Mouse (Mus musculus): ENCODE measurements around the gene Creb5. TPM values are rescaled to one million over a fixed set of nuclear protein-coding genes. Genes with fewer than 3 reads are reported as not detected.

Creb5 gene
- polyA plus RNA-seq, 1 experiment from 2014 or later, result 1.1 TPM

GRCm38 (mm10) chr6:53637356-53638351, 350.6 kb downstream of the Creb5 start:
- no peak for DNase-seq (ENCODE audit: low spot score)

- no peak for DNase-seq (ENCODE audit: low spot score)
These were observed 354.8 kb downstream of the Creb5 start for GRCm38 (mm10) chr6:53641633-53642605.

GRCm38 (mm10) chr6:53642826-53643356, 355.8 kb downstream of the Creb5 start:
- DNase-seq (ENCODE audit: low spot score), result no peak

- DNase-seq (ENCODE audit: low spot score), result no peak
These were observed 356.4 kb downstream of the Creb5 start for GRCm38 (mm10) chr6:53643481-53643880.

- no peak for DNase-seq (ENCODE audit: low spot score)
These were observed 357.0 kb downstream of the Creb5 start for GRCm38 (mm10) chr6:53644056-53644455.

GRCm38 (mm10) chr6:53644971-53645370, 357.9 kb downstream of the Creb5 start:
- no peak for DNase-seq (ENCODE audit: low spot score)

- no peak for DNase-seq (ENCODE audit: low spot score)
These were observed 362.7 kb downstream of the Creb5 start for GRCm38 (mm10) chr6:53649782-53650181.

GRCm38 (mm10) chr6:53652691-53653090, 365.6 kb downstream of the Creb5 start:
- DNase-seq (ENCODE audit: low spot score), result no peak

- no peak for DNase-seq (ENCODE audit: low spot score)
These were observed 366.8 kb downstream of the Creb5 start for GRCm38 (mm10) chr6:53653706-53654360.

- DNase-seq (ENCODE audit: low spot score), result no peak
These were observed 367.3 kb downstream of the Creb5 start for GRCm38 (mm10) chr6:53654361-53654824.

GRCm38 (mm10) chr6:53656466-53656865, 369.4 kb downstream of the Creb5 start:
- no peak for DNase-seq (ENCODE audit: low spot score)

GRCm38 (mm10) chr6:53657483-53657882, 370.4 kb downstream of the Creb5 start:
- DNase-seq (ENCODE audit: low spot score), result no peak

- DNase-seq (ENCODE audit: low spot score), result no peak
These were observed 376.1 kb downstream of the Creb5 start for GRCm38 (mm10) chr6:53662858-53663833.

- no peak for DNase-seq (ENCODE audit: low spot score)
These were observed 377.7 kb downstream of the Creb5 start for GRCm38 (mm10) chr6:53664759-53665158.

- no peak for DNase-seq (ENCODE audit: low spot score)
These were observed 379.4 kb downstream of the Creb5 start for GRCm38 (mm10) chr6:53666503-53666902.

- DNase-seq (ENCODE audit: low spot score), result no peak
These were observed 391.2 kb downstream of the Creb5 start for GRCm38 (mm10) chr6:53678307-53678706.

- DNase-seq (ENCODE audit: low spot score), result no peak
These were observed 393.0 kb downstream of the Creb5 start for GRCm38 (mm10) chr6:53680046-53680445.

GRCm38 (mm10) chr6:53684416-53684815, 397.3 kb downstream of the Creb5 start:
- no peak for DNase-seq (ENCODE audit: low spot score)

GRCm38 (mm10) chr6:53685323-53685722, 398.3 kb downstream of the Creb5 start:
- no peak for DNase-seq (ENCODE audit: low spot score)
